Mouse (Mus musculus) kidney, adult 2 months (tissue): ENCODE measurements at regions not wholly inside any gene's neighbourhood (a gene's known extent, or its start where the extent isn't known, plus 50 kb on each side); places are given as distances from the start of the nearest gene placed in this dataset.

ENCODE experiments used
- DNase-seq: peaks from one replicate; pipeline ENCODE4 v3.0.0; 2021
- H3K27ac ChIP-seq: fragments of 200-500 bp; 2 replicates; pipeline ENCODE4 v1.5.1; 2012; ENCODE audit warnings: low read depth, low read length, control low read depth, inconsistent platforms; ENCODE audit not compliant: insufficient read depth
- H3K27me3 ChIP-seq: fragments of 200-500 bp; replicated peaks from 2 replicates; pipeline ENCODE4 v1.6.1; 2012; ENCODE audit warnings: mild to moderate bottlenecking, moderate library complexity, low read length, inconsistent platforms; ENCODE audit not compliant: control insufficient read depth, insufficient read depth
- H3K36me3 ChIP-seq: fragments of 200-500 bp; 2 replicates; pipeline ENCODE4 v1.6.1; 2012; ENCODE audit warnings: mild to moderate bottlenecking, moderate library complexity, low read length, inconsistent platforms; ENCODE audit not compliant: control insufficient read depth, insufficient read depth
- H3K4me1 ChIP-seq: fragments of 200-500 bp; 2 replicates; pipeline ENCODE4 v1.6.1; 2011; ENCODE audit warnings: low read length; ENCODE audit not compliant: control insufficient read depth, insufficient read depth
- H3K4me3 ChIP-seq: fragments of 200-500 bp; 2 replicates; pipeline ENCODE4 v1.5.1; 2011; ENCODE audit warnings: mild to moderate bottlenecking, low read depth, low read length, control low read depth; ENCODE audit not compliant: insufficient read depth
- CTCF ChIP-seq: fragments of 200-500 bp; conservative IDR thresholded peaks from 2 replicates; pipeline ENCODE4 v1.5.1; 2011; ENCODE audit warnings: low read depth, mild to moderate bottlenecking, control low read depth, low read length, moderate library complexity, mixed read lengths; ENCODE audit not compliant: insufficient read depth, insufficient read length
- POLR2A ChIP-seq: fragments of 200-500 bp; IDR thresholded peaks from one replicate; pipeline ENCODE4 v1.6.1; 2011; ENCODE audit warnings: low read depth, low read length, control low read depth
- WGBS: fragments of 180-500 bp; shearing (Covaris S2); methylation state at CpG from one replicate; pipeline ENCODE4 v1.1.7; 2018; 5-methylcytosine and 5-hydroxymethylcytosine counted together

GRCm38 (mm10) chr5:77570364-77570763 is 162.5 kb upstream of the Igfbp7 start:
- Histone ChIP-seq H3K4me3 (no peak overlapping the region), H3K27me3 (no peaks in the 10 kb centered on the region), H3K4me1 (no peaks in the 10 kb centered on the region), H3K27ac (no peak overlapping the region), H3K36me3 (no peaks in the 10 kb centered on the region)
- 35% methylated on average over 9 of the region's 9 CpGs for WGBS
- TF ChIP-seq POLR2A (no peak), CTCF (no peak)
- DNase-seq = no peak

DNA sequence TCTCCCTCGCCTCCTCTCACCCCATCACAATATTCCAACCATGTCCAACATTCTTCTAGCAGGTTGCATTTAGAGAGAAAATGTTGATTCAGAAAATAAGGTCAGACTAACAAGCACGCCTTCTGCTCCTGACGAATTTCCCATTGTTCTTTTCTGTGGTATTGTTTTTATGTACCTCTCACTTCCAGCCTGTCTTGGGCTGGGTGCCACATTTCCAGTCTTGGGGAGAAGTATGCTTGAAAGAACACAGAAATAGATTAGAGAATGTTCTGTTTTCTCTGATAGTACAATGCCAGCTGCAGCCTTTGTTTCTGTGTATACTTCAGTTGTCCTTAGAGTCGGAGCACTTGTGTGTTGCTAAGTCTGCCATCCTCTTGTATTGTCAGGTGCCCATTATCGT is 160.3 kb upstream of the Igfbp7 start:
- WGBS = 79% methylated on average over 5 of the region's 5 CpGs
- no peak for TF ChIP-seq CTCF
- TF ChIP-seq POLR2A = no peak
- no peak for DNase-seq
- H3K36me3 ChIP-seq = no peaks in the 10 kb centered on the region
- H3K4me3 ChIP-seq = no peak overlapping the region
- no peaks in the 10 kb centered on the region for H3K4me1 ChIP-seq
- no peak overlapping the region for H3K27ac ChIP-seq
- H3K27me3 ChIP-seq = no peaks in the 10 kb centered on the region

DNA sequence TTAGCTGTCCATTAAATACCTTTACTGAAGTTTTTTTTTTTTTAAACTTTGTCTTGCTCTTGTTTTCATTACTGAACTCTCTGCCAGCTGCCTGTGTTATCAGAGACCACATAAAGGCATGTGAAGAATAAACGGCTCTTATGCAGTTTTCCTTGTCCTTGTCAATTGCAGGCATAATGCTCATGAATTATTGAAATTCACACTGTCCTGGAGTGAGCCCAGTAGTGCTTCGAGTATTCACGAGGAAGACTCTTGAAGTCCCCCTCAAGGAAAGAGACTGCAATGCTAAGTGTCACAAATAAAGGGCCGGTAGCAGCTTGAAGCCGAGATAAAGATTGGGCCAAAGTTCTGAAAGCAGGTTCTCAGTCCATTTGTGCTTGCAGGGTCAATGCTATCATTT is 144.7 kb upstream of the Igfbp7 start:
- TF ChIP-seq CTCF = no peak
- no peak for TF ChIP-seq POLR2A
- no peak for DNase-seq
- no peaks in the 10 kb centered on the region for H3K27me3 ChIP-seq
- no peak overlapping the region for H3K4me3 ChIP-seq
- H3K36me3 ChIP-seq = no peaks in the 10 kb centered on the region
- 71% methylated on average over 5 of the region's 5 CpGs for WGBS
- no peak overlapping the region for H3K27ac ChIP-seq
- H3K4me1 ChIP-seq = no peaks in the 10 kb centered on the region

DNA sequence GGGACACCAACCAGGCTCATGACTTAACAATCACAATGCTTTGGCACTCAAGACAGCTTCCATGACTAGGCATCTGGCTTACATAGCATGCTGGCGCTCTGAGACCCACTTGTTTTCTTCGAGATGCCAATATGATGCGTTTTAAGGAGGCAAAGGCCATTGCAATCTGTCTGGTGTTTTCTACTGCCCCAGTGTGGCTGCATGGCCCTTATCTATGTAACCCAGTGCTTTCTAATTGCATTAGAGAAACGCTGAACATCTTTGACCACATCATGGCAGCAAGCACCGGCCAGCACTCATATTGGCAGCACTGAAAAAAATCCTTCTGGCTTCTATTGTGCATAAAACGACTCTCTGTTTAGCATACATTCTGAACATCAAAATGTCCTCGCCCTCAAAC is 144.2 kb upstream of the Igfbp7 start:
- no peaks in the 10 kb centered on the region for H3K36me3 ChIP-seq
- no peak for DNase-seq
- no peak overlapping the region for H3K27ac ChIP-seq
- no peak overlapping the region for H3K4me3 ChIP-seq
- no peaks in the 10 kb centered on the region for H3K27me3 ChIP-seq
- TF ChIP-seq POLR2A (no peak), CTCF (no peak)
- no peaks in the 10 kb centered on the region for H3K4me1 ChIP-seq
- 86% methylated on average over 7 of the region's 7 CpGs for WGBS

- no peaks in the 10 kb centered on the region for H3K4me1 ChIP-seq
- no peak for TF ChIP-seq CTCF
- TF ChIP-seq POLR2A = no peak
- H3K36me3 ChIP-seq = no peaks in the 10 kb centered on the region
- H3K4me3 ChIP-seq = no peak overlapping the region
- no peaks in the 10 kb centered on the region for H3K27me3 ChIP-seq
- no peak overlapping the region for H3K27ac ChIP-seq
- WGBS = 55% methylated on average over 13 of the region's 13 CpGs
- DNase-seq = no peak
These were observed 138.3 kb upstream of the Igfbp7 start for GRCm38 (mm10) chr5:77546001-77546620.

GRCm38 (mm10) chr5:77532261-77533015 is 124.6 kb upstream of the Igfbp7 start:
- no peak for DNase-seq
- WGBS = 79% methylated on average over 19 of the region's 19 CpGs
- Histone ChIP-seq H3K36me3 (no peaks in the 10 kb centered on the region), H3K27ac (no peak overlapping the region), H3K4me3 (no peak overlapping the region), H3K4me1 (no peaks in the 10 kb centered on the region), H3K27me3 (no peaks in the 10 kb centered on the region)
- TF ChIP-seq POLR2A = no peak
- no peak for TF ChIP-seq CTCF

DNA sequence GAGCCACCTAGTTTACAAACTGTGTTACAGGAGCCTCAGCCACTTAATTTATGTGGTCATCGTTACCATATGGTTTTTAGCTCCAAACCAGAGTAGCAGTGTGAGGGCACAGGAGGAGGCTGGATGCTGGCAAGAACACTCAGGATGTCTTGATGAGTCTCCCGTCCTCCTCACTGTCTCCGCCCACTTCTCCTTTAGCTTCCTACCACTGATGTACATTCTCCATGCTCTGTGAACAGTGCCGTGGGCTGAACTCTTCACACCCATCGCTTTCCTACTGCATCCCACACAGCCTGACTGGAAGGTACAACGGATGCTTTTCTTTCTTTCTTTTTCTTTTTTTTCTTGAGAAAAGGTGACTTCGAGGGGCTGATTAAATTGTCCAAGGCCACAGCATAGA is 122.5 kb upstream of the Igfbp7 start:
- H3K4me1 ChIP-seq = no peaks in the 10 kb centered on the region
- no peak for TF ChIP-seq CTCF
- no peak for TF ChIP-seq POLR2A
- no peak overlapping the region for H3K4me3 ChIP-seq
- H3K27me3 ChIP-seq = no peaks in the 10 kb centered on the region
- no peak overlapping the region for H3K27ac ChIP-seq
- no peak for DNase-seq
- 52% methylated on average over 7 of the region's 7 CpGs for WGBS
- H3K36me3 ChIP-seq = no peaks in the 10 kb centered on the region
